Comparison of ENCODE assay signal across 12 mouse cellular contexts in the genomic region with DNA sequence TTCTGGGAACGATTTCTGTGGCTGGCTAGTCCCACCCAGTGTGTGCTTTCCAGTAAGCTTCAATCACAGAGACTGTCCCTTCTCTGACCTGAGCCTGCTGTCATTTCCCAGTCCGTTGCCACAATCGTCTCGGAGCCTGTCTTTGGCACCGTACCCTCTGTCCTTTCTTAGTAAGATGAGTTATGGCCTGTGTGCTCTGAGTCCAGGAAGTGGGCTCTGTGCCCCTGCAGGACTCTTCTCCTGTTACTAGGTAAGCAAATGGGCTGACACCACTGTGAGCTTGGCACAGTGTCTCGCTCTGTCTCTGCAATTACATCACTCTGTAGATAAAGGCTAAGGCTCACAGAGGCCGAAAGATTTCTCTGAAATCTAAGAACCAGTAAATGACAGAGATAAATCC.
A peak's percentile ranks its signal among the peaks of the same experiment; 100 is the strongest.
DNase-seq lines count a peak whose midpoint lies in the region; ATAC-seq and TF ChIP-seq lines count a peak whose summit lies in the region.
"Had no signal": no experiment of that assay in that cellular context is flagged by ENCODE, and none has a peak within 500 bp of the region (broad histone marks: within the 10 kb centered on the region; RNA-seq: fewer than 3 reads in every experiment).

No protein-coding gene starts in this region.

- H3K27ac ChIP-seq in intestine, embryonic 15.5 days = no peak overlapping the region; the same call in 1 of the 2 replicates
- H3K27ac ChIP-seq in intestine, postnatal 0 days (ENCODE audit: low read depth, low read length) = no peak overlapping the region
- no peak overlapping the region for H3K27ac ChIP-seq in heart, embryonic 10.5 days
- H3K27ac ChIP-seq in kidney, embryonic 16.5 days (ENCODE audit: low read length) = no peak overlapping the region; the same call in 1 of the 2 replicates
- H3K27ac ChIP-seq in midbrain, embryonic 14.5 days (replicated peaks; ENCODE audit: low read depth, low read length) = no peak overlapping the region
- no peak overlapping the region for H3K27ac ChIP-seq in limb, embryonic 10.5 days
- H3K27ac ChIP-seq: heart, embryonic 15.5 days had no signal

- no peaks in the 10 kb centered on the region for H3K27me3 ChIP-seq in intestine, embryonic 15.5 days (replicated peaks)
- H3K27me3 ChIP-seq in intestine, postnatal 0 days (replicated peaks; ENCODE audit: control insufficient read depth, insufficient read depth, low read length) = no peaks in the 10 kb centered on the region
- H3K27me3 ChIP-seq in heart, embryonic 10.5 days (ENCODE audit: insufficient read depth, poor library complexity, severe bottlenecking) = no peaks in the 10 kb centered on the region
- no peaks in the 10 kb centered on the region for H3K27me3 ChIP-seq in kidney, embryonic 16.5 days (ENCODE audit: insufficient read depth, low read length)
- H3K27me3 ChIP-seq in midbrain, embryonic 14.5 days (ENCODE audit: control insufficient read depth, insufficient read depth, low read length) = no peaks in the 10 kb centered on the region
- H3K27me3 ChIP-seq in limb, embryonic 10.5 days (ENCODE audit: low read depth, poor library complexity, severe bottlenecking) = no peaks in the 10 kb centered on the region
- H3K27me3 ChIP-seq: heart, embryonic 15.5 days had no signal

- no peaks in the 10 kb centered on the region for H3K36me3 ChIP-seq in intestine, embryonic 15.5 days
- no peaks in the 10 kb centered on the region for H3K36me3 ChIP-seq in intestine, postnatal 0 days (ENCODE audit: control insufficient read depth, insufficient read depth)
- H3K36me3 ChIP-seq in heart, embryonic 10.5 days = no peaks in the 10 kb centered on the region
- H3K36me3 ChIP-seq in kidney, embryonic 16.5 days (ENCODE audit: insufficient read depth, low read length) = no peaks in the 10 kb centered on the region
- no peaks in the 10 kb centered on the region for H3K36me3 ChIP-seq in midbrain, embryonic 14.5 days (ENCODE audit: control insufficient read depth, insufficient read depth, low read length)
- no peaks in the 10 kb centered on the region for H3K36me3 ChIP-seq in limb, embryonic 10.5 days
- H3K36me3 ChIP-seq: heart, embryonic 15.5 days had no signal

- 48% methylated on average over 7 of the region's 7 CpGs for WGBS in intestine, embryonic 15.5 days
- WGBS in intestine, postnatal 0 days = 48% methylated on average over 7 of the region's 7 CpGs
- WGBS in heart, embryonic 10.5 days = 64% methylated on average over 7 of the region's 7 CpGs
- 12% methylated on average over 7 of the region's 7 CpGs for WGBS in kidney, embryonic 16.5 days
- 85% methylated on average over 7 of the region's 7 CpGs for WGBS in midbrain, embryonic 14.5 days
- WGBS in limb, embryonic 10.5 days = 71% methylated on average over 7 of the region's 7 CpGs

- H3K4me2 ChIP-seq in intestine, embryonic 15.5 days (replicated peaks) = no peak overlapping the region
- H3K4me2 ChIP-seq in intestine, postnatal 0 days (replicated peaks; ENCODE audit: low read depth) = no peak overlapping the region
- no peak overlapping the region for H3K4me2 ChIP-seq in kidney, embryonic 16.5 days (replicated peaks; ENCODE audit: low read depth, low read length)
- no peak overlapping the region for H3K4me2 ChIP-seq in midbrain, embryonic 14.5 days (ENCODE audit: low read length)
- H3K4me2 ChIP-seq: heart, embryonic 15.5 days had no signal

- peaks cover 3% of the 10 kb centered on the region; the same call in 1 of the 2 replicates for H3K4me1 ChIP-seq in intestine, embryonic 15.5 days (replicated peaks)
- no peaks in the 10 kb centered on the region for H3K4me1 ChIP-seq in intestine, postnatal 0 days (replicated peaks; ENCODE audit: control insufficient read depth, insufficient read depth, low read length)
- H3K4me1 ChIP-seq in heart, embryonic 10.5 days = no peaks in the 10 kb centered on the region
- H3K4me1 ChIP-seq in kidney, embryonic 16.5 days (ENCODE audit: insufficient read depth, low read length) = peaks cover 11% of the 10 kb centered on the region; the same call in 1 of the 2 replicates
- no peaks in the 10 kb centered on the region for H3K4me1 ChIP-seq in midbrain, embryonic 14.5 days (ENCODE audit: control insufficient read depth, insufficient read depth, low read length)
- H3K4me1 ChIP-seq in limb, embryonic 10.5 days = no peaks in the 10 kb centered on the region

- no peak overlapping the region for H3K4me3 ChIP-seq in intestine, embryonic 15.5 days (replicated peaks)
- no peak overlapping the region for H3K4me3 ChIP-seq in intestine, postnatal 0 days (ENCODE audit: low read depth, low read length)
- no peak overlapping the region for H3K4me3 ChIP-seq in heart, embryonic 10.5 days
- H3K4me3 ChIP-seq in kidney, embryonic 16.5 days (ENCODE audit: low read length) = no peak overlapping the region
- no peak overlapping the region for H3K4me3 ChIP-seq in midbrain, embryonic 14.5 days (replicated peaks; ENCODE audit: low read depth, low read length)
- H3K4me3 ChIP-seq in limb, embryonic 10.5 days = no peak overlapping the region
- H3K4me3 ChIP-seq: heart, embryonic 15.5 days had no signal

- ATAC-seq in intestine, embryonic 15.5 days = peak; percentile 29; the same call in 1 of the 2 replicates
- no peak for ATAC-seq in intestine, postnatal 0 days
- peak; percentile 80 for ATAC-seq in kidney, embryonic 16.5 days (ENCODE audit: low FRiP score, low TSS enrichment)
- ATAC-seq in midbrain, embryonic 14.5 days (ENCODE audit: low FRiP score, low TSS enrichment) = no peak
- ATAC-seq: forebrain, embryonic 14.5 days had no signal

- no peaks in the 10 kb centered on the region for H3K9me3 ChIP-seq in intestine, embryonic 15.5 days
- no peaks in the 10 kb centered on the region for H3K9me3 ChIP-seq in intestine, postnatal 0 days (ENCODE audit: control insufficient read depth)
- H3K9me3 ChIP-seq in heart, embryonic 10.5 days = no peaks in the 10 kb centered on the region
- H3K9me3 ChIP-seq in kidney, embryonic 16.5 days (ENCODE audit: low read length) = no peaks in the 10 kb centered on the region
- no peaks in the 10 kb centered on the region for H3K9me3 ChIP-seq in midbrain, embryonic 14.5 days (ENCODE audit: control insufficient read depth, low read length)
- H3K9me3 ChIP-seq in limb, embryonic 10.5 days (replicated peaks) = no peaks in the 10 kb centered on the region
- H3K9me3 ChIP-seq: heart, embryonic 15.5 days had no signal

- no peak overlapping the region for H3K9ac ChIP-seq in intestine, embryonic 15.5 days
- H3K9ac ChIP-seq in intestine, postnatal 0 days (ENCODE audit: low read depth, low read length) = no peak overlapping the region
- no peak overlapping the region for H3K9ac ChIP-seq in kidney, embryonic 16.5 days (replicated peaks; ENCODE audit: low read length)
- H3K9ac ChIP-seq in midbrain, embryonic 14.5 days (replicated peaks; ENCODE audit: low read length) = no peak overlapping the region
- H3K9ac ChIP-seq: heart, embryonic 15.5 days had no signal

- peak; percentile 58 for DNase-seq in heart, embryonic 10.5 days (ENCODE audit: low spot score)
- peak; percentile 60 for DNase-seq in skeletal muscle tissue, adult 2 months (ENCODE audit: low read depth, low spot score)
- DNase-seq in midbrain, embryonic 14.5 days = no peak
- no peak for DNase-seq in embryo, embryonic 10.5 days (ENCODE audit: low spot score)
- no peak for DNase-seq in limb, embryonic 10.5 days (ENCODE audit: low spot score)
- DNase-seq: embryo, embryonic 11 days; left cerebral cortex, postnatal 4 days had no signal

- TF ChIP-seq CTCF in intestine, postnatal 0 days (IDR thresholded peaks at IDR 0.05; ENCODE audit: low read depth) = no peak

Comparison
In these comparisons a context has a peak if more than half of its experiments do, and no peak if none do; other contexts are left out.
1. ATAC-seq: peak in intestine, embryonic 15.5 days (single experiment) and kidney, embryonic 16.5 days (single experiment); none in intestine, postnatal 0 days (single experiment) and midbrain, embryonic 14.5 days (single experiment).
2. DNase-seq: peak in heart, embryonic 10.5 days (single experiment) and skeletal muscle tissue, adult 2 months (single experiment); none in midbrain, embryonic 14.5 days (single experiment), embryo, embryonic 10.5 days (single experiment) and limb, embryonic 10.5 days (single experiment).